Mouse (Mus musculus) testis, postnatal 10 days (tissue): ENCODE results near the gene Smok2b.
"Not testable (repeated sequence)": the region's sequence is repeated elsewhere in the genome, so short reads cannot be mapped to it uniquely, and the experiment has no call there.

ENCODE experiments used
- DNase-seq: peaks from one replicate; pipeline ENCODE4 v3.0.0; 2021; ENCODE audit warnings: low spot score

The Smok2b gene

GRCm38 (mm10) chr17:13229957-13230356 lies at the start of gene Smok2b:
Smok2b (plus strand) TSS chr17:13230257.
- not testable (repeated sequence) for DNase-seq

DNA sequence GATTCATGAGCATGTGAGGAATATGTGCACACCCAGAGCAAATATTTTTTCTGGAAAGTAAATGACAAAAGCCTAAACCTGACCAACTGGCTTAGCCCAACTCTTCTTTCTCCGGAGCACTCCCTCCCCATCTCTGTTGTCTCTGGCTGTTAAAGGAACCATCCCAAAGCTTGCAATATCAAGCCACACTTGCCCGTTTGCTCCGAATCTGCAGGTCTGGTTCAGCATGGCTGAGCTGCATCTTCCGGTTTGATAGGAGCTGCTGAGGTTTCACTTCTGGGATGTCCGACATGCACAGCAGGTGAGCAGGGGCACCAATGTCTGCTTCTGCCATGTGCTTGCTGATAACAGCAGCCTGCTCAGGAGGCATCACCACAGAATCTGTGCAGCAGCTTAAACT lies 49.6 kb upstream of the Smok2b start:
- not testable (repeated sequence) for DNase-seq

DNA sequence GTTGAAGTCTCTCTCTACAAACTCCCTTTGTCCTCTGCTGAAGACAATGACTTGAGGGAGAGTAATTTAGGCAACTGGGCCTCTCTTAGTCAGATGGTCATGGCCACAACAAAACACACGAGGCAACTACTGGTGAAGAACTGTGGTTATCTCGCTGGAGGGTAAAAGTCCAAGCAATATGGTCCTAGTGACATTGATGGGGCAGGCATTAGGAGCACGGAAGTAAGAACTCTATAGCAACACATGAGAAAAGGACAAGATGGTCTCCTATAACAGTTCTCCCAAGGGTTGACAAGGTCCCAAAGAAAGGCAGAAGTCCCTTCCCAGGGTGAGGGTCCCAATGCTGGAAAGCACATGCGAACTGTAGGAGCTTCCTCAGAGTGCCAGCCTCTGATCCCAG lies 47.3 kb upstream of the Smok2b start:
- DNase-seq = not testable (repeated sequence)

GRCm38 (mm10) chr17:13184514-13184913 lies 45.5 kb upstream of the Smok2b start:
- not testable (repeated sequence) for DNase-seq

DNA sequence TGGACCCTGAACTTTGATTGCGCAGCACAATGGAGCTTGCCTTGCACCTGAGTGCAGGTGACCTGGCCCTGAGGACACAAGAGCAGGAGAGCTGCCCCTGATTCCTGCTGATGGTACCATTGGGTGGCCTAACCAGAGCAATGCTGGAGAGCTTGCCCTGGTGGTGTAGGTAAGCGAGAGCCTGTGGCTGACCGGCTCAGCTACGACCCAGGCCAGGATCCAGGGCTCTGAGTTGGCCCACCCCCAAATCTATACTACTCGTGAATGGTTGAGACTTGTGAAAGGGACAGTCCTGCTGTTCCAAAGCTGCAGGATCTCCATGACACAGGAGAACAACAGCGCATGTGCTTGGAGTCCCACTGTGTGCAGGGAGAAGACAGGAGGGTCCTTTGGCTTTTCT lies 43.5 kb upstream of the Smok2b start:
- DNase-seq = not testable (repeated sequence)

- not testable (repeated sequence) for DNase-seq
Measured at GRCm38 (mm10) chr17:13187621-13188020, 42.4 kb upstream of the Smok2b start.

- DNase-seq = not testable (repeated sequence)
Measured at GRCm38 (mm10) chr17:13188846-13189245, 41.2 kb upstream of the Smok2b start.

DNA sequence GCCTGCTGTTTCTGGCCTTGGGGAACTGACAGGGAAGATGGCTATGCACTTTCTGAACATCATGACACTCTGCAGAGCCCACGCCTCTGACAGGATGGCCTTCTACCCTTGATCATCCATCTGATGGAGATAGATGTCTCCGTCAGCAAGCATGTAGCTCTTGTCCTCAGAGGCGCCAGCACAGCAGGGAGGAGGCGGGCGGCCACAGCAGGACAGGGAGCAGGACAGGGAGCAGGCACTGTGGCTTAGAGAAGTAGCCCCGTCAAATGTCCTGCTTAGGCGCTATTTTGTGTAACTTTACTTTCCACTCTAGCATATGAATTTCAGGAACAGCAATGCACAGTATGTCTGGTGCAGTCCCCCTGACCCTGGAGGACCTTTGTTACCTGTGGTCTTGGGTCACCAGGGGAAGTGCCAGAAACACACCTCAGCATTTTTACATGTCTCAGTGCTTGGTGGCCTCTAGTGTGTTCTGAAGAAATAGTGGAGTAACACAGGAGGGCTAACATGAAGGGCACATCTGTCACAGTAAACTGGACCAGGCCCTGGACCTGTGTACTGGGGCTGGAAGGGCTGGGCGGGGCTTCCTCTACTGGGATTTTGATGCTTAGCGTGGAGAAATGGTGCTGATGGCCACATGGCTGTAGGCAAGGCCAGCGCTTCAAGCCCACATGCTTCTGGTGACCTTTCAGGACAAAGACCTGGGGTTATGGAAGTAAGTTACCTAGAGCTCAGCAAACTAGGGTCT lies 39.0 kb upstream of the Smok2b start:
- DNase-seq = not testable (repeated sequence)

GRCm38 (mm10) chr17:13196486-13196885 lies 33.6 kb upstream of the Smok2b start:
- DNase-seq = not testable (repeated sequence)

DNA sequence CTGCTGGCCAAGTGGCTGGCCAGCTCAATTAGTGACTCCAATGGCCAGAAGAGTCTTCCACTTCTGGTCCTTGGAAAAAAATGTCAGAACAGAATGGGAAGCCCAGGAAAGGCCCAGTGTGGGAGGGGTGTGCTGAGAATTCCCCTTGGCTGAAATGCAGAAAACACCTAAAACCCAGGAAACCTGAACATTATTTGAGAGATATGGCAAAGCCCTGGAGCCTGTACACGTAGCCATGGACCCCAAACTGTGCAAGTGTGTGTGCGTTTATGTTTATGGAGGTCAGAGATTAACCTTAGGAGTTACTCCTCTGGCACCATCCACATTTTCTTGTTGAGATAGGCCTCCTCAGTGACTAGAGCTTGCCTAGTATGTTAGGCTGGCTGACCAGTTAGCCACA lies 31.2 kb upstream of the Smok2b start:
- not testable (repeated sequence) for DNase-seq

GRCm38 (mm10) chr17:13199880-13200409 lies 30.1 kb upstream of the Smok2b start:
- DNase-seq = not testable (repeated sequence)

- DNase-seq = not testable (repeated sequence)
Measured at GRCm38 (mm10) chr17:13201551-13201950, 28.5 kb upstream of the Smok2b start.

- DNase-seq = not testable (repeated sequence)
Measured at GRCm38 (mm10) chr17:13202453-13203107, 27.5 kb upstream of the Smok2b start.

GRCm38 (mm10) chr17:13205247-13205646 lies 24.8 kb upstream of the Smok2b start:
- DNase-seq = not testable (repeated sequence)

DNA sequence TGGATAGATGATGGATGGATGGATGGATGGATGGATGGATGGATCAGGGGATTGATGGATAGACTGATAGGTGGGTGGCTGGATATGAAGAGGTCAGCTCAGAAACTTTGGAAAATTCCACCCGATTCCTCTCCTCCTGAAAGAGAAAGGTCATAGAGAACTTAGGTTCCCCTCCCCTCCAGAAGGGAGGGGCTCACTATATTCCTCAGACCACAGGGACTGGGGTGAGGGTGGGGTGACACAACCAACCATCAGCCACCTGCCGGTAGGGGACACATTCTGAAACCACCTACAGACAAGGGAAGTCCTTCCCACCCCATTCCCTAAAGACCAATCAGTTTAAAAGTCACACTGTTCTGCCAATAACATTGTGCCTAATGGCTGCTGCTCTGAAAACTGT lies 23.6 kb upstream of the Smok2b start:
- DNase-seq = no peak

DNA sequence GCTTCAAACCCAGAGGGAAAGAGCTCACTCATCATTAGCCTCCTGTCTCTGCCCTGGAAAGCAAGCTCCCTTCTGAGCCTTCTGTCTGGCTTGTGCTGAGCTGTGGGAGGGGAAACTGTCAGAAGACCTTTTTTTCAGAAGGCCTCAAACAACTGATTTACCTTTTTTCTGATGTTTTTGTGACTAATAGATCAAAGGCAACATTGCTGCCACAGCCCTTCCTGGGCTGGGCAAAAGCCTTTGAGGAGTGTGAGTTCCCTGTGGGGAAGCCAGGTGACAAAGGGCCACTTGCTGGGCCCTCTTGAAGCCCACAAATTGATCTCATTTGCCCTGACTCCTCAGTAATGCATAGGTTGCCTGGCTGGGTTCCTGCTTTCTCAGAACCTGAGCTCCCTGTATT lies 21.6 kb upstream of the Smok2b start:
- not testable (repeated sequence) for DNase-seq

GRCm38 (mm10) chr17:13212136-13212850 lies 17.8 kb upstream of the Smok2b start:
- no peak for DNase-seq

- DNase-seq = no peak
Measured at GRCm38 (mm10) chr17:13214169-13214568, 15.9 kb upstream of the Smok2b start.

DNA sequence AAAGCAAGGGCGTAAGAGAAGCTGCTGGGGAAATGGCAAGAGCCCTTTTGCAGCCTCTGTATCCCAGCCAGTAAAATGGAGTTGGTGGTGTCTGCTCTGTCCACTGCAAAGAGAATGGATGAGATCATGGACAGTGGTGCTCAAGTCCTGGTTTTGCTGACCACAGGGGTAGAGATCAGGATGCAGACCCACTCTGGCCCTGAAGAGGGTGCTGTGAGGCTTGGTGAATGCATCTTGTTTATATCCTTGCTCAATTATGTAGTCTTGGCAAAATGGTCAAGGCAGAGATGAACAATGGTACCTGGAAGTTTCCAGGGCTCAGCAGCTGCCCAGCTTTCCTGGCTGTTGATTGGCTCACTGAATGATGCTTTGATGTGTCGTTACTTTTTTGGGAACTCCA lies 14.5 kb upstream of the Smok2b start:
- no peak for DNase-seq

DNA sequence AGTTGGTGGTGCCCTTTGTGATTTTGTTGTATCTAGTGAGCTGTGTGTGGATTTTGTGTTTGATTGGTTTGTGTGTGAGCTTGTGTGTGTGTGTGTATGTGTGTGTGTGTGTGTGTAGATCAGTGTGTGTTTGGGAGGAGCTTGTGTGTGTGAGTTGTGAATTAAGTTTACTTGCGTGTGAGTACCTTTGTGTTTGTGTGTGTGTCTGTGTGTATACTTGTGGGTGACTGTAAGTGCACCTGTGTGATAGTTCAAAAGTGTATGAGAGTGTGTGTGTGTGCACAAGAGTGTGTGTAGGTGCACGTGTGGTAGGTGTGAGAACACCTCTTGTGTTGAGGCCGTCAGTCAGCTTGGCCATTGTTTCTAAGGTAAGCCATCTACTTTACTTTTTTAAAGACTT lies 9.2 kb upstream of the Smok2b start, which contains the start of gene Smok2a:
Smok2a (plus strand) TSS at position 301 of the 400 bp plus-strand sequence.
- no peak for DNase-seq

DNA sequence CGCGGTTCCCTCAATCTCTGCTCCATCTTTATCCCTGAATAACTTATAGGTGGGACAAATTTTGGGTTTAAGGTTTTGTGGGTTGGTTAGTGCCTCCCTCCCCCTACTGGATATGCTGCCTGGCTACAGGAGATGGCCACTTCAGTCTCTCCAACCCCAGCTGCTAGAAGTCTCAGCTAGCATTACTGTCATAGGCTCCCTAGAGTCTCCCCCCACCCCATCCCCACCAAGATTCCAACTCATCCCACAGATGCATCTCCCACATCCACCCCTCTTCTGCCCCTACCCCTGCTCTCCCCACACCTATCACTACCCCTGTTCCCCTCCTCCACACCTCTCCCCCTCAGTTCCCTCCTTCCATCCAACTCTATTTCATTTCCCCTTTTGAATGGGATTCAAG lies 8.1 kb upstream of the Smok2b start:
- not testable (repeated sequence) for DNase-seq

DNA sequence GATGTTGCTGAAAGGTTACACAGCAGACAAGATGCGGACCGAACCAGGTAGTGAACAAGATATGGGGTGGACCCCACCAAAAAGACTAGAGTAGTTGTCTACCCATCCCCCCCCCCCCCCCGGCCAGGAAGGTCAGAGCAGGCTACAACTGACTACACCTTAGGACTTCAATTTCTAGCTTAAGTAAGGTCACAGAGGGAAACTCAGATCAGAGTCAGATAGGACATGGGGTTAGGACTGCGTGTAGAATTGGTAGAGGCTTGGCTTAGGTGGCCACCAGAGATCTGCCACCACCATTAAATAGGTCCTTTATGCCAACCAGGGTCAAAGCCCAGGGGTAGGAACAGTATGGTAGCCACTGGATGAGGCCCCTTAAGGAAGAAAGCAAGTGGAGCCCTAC lies 9.4 kb downstream of the Smok2b start:
- not testable (repeated sequence) for DNase-seq
